Mouse (Mus musculus) liver, postnatal 0 days (tissue): ENCODE measurements around the gene Gm5294. TPM values are rescaled to one million over a fixed set of nuclear protein-coding genes. Genes with fewer than 3 reads are reported as not detected.

Experiments used
- ATAC-seq: fragments of 200-750 bp; cut with Nextera tagmentation; 2 replicates; pipeline ENCODE4 v1.8.0; 2017; ENCODE audit warnings: mild to moderate bottlenecking, moderate library complexity
- DNase-seq: peaks from one replicate; pipeline ENCODE4 v3.0.0-alpha.2; 2016
- H3K27ac ChIP-seq: fragments of 300-500 bp; sonication (generic); 2 replicates; pipeline ENCODE4 v1.5.1; 2014; ENCODE audit warnings: antibody characterized with exemption, moderate library complexity, mild to moderate bottlenecking, low read depth
- H3K27me3 ChIP-seq: fragments of 300-500 bp; sonication (generic); 2 replicates; pipeline ENCODE4 v1.6.1; 2014; ENCODE audit warnings: low read length, control low read depth, mixed read lengths; ENCODE audit not compliant: insufficient read depth
- H3K36me3 ChIP-seq: fragments of 300-500 bp; sonication (generic); replicated peaks from 2 replicates; pipeline ENCODE4 v1.6.1; 2014; ENCODE audit warnings: mild to moderate bottlenecking, control low read depth, low read length, moderate library complexity, mixed read lengths; ENCODE audit not compliant: insufficient read depth
- H3K4me1 ChIP-seq: fragments of 300-500 bp; sonication (generic); 2 replicates; pipeline ENCODE4 v1.6.1; 2014; ENCODE audit warnings: antibody characterized with exemption, mild to moderate bottlenecking, control low read depth; ENCODE audit not compliant: insufficient read depth
- H3K4me2 ChIP-seq: fragments of 300-500 bp; sonication (generic); 2 replicates; pipeline ENCODE4 v1.6.1; 2014; ENCODE audit warnings: low read depth, mild to moderate bottlenecking, low read length, moderate library complexity, mixed read lengths
- H3K4me3 ChIP-seq: fragments of 300-500 bp; sonication (generic); 2 replicates; pipeline ENCODE4 v1.5.1; 2014; ENCODE audit warnings: low read depth, low read length
- H3K9ac ChIP-seq: fragments of 300-500 bp; sonication (generic); replicated peaks from 2 replicates; pipeline ENCODE4 v1.6.1; 2014; ENCODE audit warnings: mild to moderate bottlenecking, moderate library complexity
- H3K9me3 ChIP-seq: fragments of 300-500 bp; sonication (generic); 2 replicates; pipeline ENCODE4 v1.6.1; 2016; ENCODE audit warnings: mild to moderate bottlenecking, control low read depth, low read length, mixed read lengths
- CTCF ChIP-seq: sonication (generic); IDR thresholded peaks from 2 replicates; pipeline ENCODE4 v1.5.1; 2016; ENCODE audit warnings: antibody characterized with exemption, low read depth
- EP300 ChIP-seq: IDR thresholded peaks from 2 replicates; pipeline ENCODE4 v1.6.1; 2016; ENCODE audit warnings: antibody characterized with exemption, low read depth, mild to moderate bottlenecking
- WGBS: fragments of 180-500 bp; shearing (Covaris S2); extraction: QIAGEN DNeasy Blood & Tissue Kit; methylation state at CpG from one replicate; pipeline ENCODE4 v1.1.7; 2014; ENCODE audit not compliant: insufficient replicate concordance; 5-methylcytosine and 5-hydroxymethylcytosine counted together
- polyA plus RNA-seq: library from polyadenylated mRNA; unstranded; fragments of >200 nt; fragmentation: Nextera tagmentation; extraction: Ambion mirVana; gene quantifications from 2 replicates; pipeline ENCODE4 v1.2.1, GENCODE M21; 2015

Gene Gm5294
- polyA plus RNA-seq, 1 experiment from 2014 or later: not detected

- ATAC-seq (no peak), DNase-seq (no peak)
- Histone ChIP-seq H3K4me3 (no peak overlapping the region), H3K27ac (no peak overlapping the region), H3K4me2 (no peak overlapping the region), H3K4me1 (peaks cover 23% of the 10 kb centered on the region), H3K27me3 (no peaks in the 10 kb centered on the region), H3K9me3 (no peaks in the 10 kb centered on the region), H3K9ac (no peak overlapping the region), H3K36me3 (no peaks in the 10 kb centered on the region)
- TF ChIP-seq EP300 (no peak), CTCF (no peak)
- WGBS: 23% methylated on average over 4 of the region's 4 CpGs
These were observed 45.8 kb downstream of the Gm5294 start for GRCm38 (mm10) chr5:138865637-138866036.

Other genes starting within 250 kb of the Gm5294 start
- gene Zfp68, start 200.3 kb upstream of the Gm5294 start, polyA plus RNA-seq: 10.3 and 12.1 TPM in 2 replicates
- 2.6 and 2.7 TPM in 2 replicates for gene A430033K04Rik, start 197.2 kb upstream of the Gm5294 start, polyA plus RNA-seq
- gene Fam20c, start 65.6 kb upstream of the Gm5294 start, polyA plus RNA-seq: 15.3 and 19.0 TPM in 2 replicates
- 2.5 and 2.9 TPM in 2 replicates for gene Pdgfa, start 177.3 kb downstream of the Gm5294 start, polyA plus RNA-seq